Mouse (Mus musculus) liver, embryonic 14.5 days (tissue): ENCODE measurements around the gene Aspscr1. TPM values are rescaled to one million over a fixed set of nuclear protein-coding genes. Genes with fewer than 3 reads are reported as not detected.

Experiments used
- ATAC-seq: fragments of 200-750 bp; cut with Nextera tagmentation; 2 replicates; pipeline ENCODE4 v1.8.0; 2017; ENCODE audit warnings: moderate number of reproducible peaks, mild to moderate bottlenecking, moderate library complexity; ENCODE audit not compliant: insufficient read depth
- DNase-seq, 3 experiments: peaks; one replicate each; pipeline ENCODE4 v3.0.0-alpha.2; 2012 to 2013; ENCODE audit warnings: low read depth in 3 of 3, low spot score in 3 of 3
- H3K27ac ChIP-seq: fragments of 300-500 bp; sonication (generic); 2 replicates; pipeline ENCODE4 v1.5.1; 2014; ENCODE audit warnings: moderate library complexity, mild to moderate bottlenecking, control low read depth, inconsistent platforms
- H3K27me3 ChIP-seq: fragments of 300-500 bp; sonication (generic); 2 replicates; pipeline ENCODE4 v1.6.1; 2014; ENCODE audit warnings: mild to moderate bottlenecking, low read length, moderate library complexity; ENCODE audit not compliant: control insufficient read depth, insufficient read depth
- H3K36me3 ChIP-seq: fragments of 300-500 bp; sonication (generic); replicated peaks from 2 replicates; pipeline ENCODE4 v1.6.1; 2014; ENCODE audit warnings: low read depth; ENCODE audit not compliant: control insufficient read depth, insufficient read depth
- H3K4me1 ChIP-seq, 2 experiments: fragments of 200-500 bp in 1 of 2; fragments of 300-500 bp in 1 of 2; sonication (generic) in 1 of 2; replicated peaks; 2 replicates each; pipeline ENCODE4 v1.6.1; 2012 to 2014; ENCODE audit warnings: antibody characterized with exemption in 1 of 2, inconsistent platforms in 1 of 2, low read length in 1 of 2; ENCODE audit not compliant: control insufficient read depth in 2 of 2, insufficient read depth in 2 of 2
- H3K4me2 ChIP-seq: fragments of 300-500 bp; sonication (generic); 2 replicates; pipeline ENCODE4 v1.6.1; 2014; ENCODE audit warnings: low read depth, mild to moderate bottlenecking, control low read depth, moderate library complexity
- H3K4me3 ChIP-seq, 2 experiments: fragments of 200-500 bp in 1 of 2; fragments of 300-500 bp in 1 of 2; sonication (generic) in 1 of 2; 2 replicates each; pipeline ENCODE4 v1.5.1; 2012 to 2014; ENCODE audit warnings: low read depth in 2 of 2, low read length in 2 of 2, mild to moderate bottlenecking in 2 of 2, control low read depth in 1 of 2, inconsistent platforms in 1 of 2, moderate library complexity in 1 of 2; ENCODE audit not compliant: insufficient read depth in 1 of 2
- H3K9ac ChIP-seq: fragments of 300-500 bp; sonication (generic); replicated peaks from 2 replicates; pipeline ENCODE4 v1.6.1; 2014; ENCODE audit warnings: mild to moderate bottlenecking, control low read depth, moderate library complexity
- H3K9me3 ChIP-seq: fragments of 300-500 bp; sonication (generic); 2 replicates; pipeline ENCODE4 v1.6.1; 2016; ENCODE audit warnings: low read length, mixed read lengths; ENCODE audit not compliant: control insufficient read depth
- CTCF ChIP-seq: IDR thresholded peaks from 2 replicates; pipeline ENCODE4 v1.5.1; 2016; ENCODE audit warnings: antibody characterized with exemption, low read depth, control low read depth
- EP300 ChIP-seq: IDR thresholded peaks from 2 replicates; pipeline ENCODE4 v1.6.1; 2016; ENCODE audit warnings: antibody characterized with exemption, low read depth
- WGBS: fragments of 180-500 bp; shearing (Covaris S2); extraction: QIAGEN DNeasy Blood & Tissue Kit; methylation state at CpG from one replicate; pipeline ENCODE4 v1.1.7; 2014; ENCODE audit not compliant: insufficient replicate concordance; 5-methylcytosine and 5-hydroxymethylcytosine counted together
- polyA plus RNA-seq, 2 experiments: library from polyadenylated mRNA; depleted of rRNA in 1 of 2; stranded (reverse) in 1 of 2; unstranded in 1 of 2; fragments of >200 nt; fragmentation: Nextera tagmentation in 1 of 2; extraction: Ambion mirVana in 1 of 2; gene quantifications; 2 replicates each; pipeline versions ENCODE4 v1.2.1 to v1.2.3; 2012 to 2014

The Aspscr1 gene
- polyA plus RNA-seq, 2 experiments = 16.9 to 34.6 TPM

GRCm38 (mm10) chr11:120712771-120713568 is 40.2 kb downstream of the Aspscr1 start:
- Histone ChIP-seq H3K36me3 (no peaks in the 10 kb centered on the region), H3K27me3 (no peaks in the 10 kb centered on the region), H3K4me3 (peak overlapping the region; percentile 62 to 65), H3K4me2 (peak overlapping the region; percentile 98), H3K27ac (peak overlapping the region; percentile 56), H3K4me1 (peaks cover 6% of the 10 kb centered on the region in 2 experiments), H3K9ac (peak overlapping the region; percentile 63), H3K9me3 (no peaks in the 10 kb centered on the region)
- DNase-seq (peak in 2 of 3 experiments; percentile 28 to 42), ATAC-seq (peak; percentile 27)
- no peak for TF ChIP-seq EP300
- peak; percentile 89 for TF ChIP-seq CTCF
- under 1% methylated on average over 38 of the region's 38 CpGs for WGBS

GRCm38 (mm10) chr11:120713580-120714518 is 41.1 kb downstream of the Aspscr1 start, which contains the start of the genes Cenpx and Lrrc45:
Cenpx (minus strand) TSS chr11:120713738.
Lrrc45 (plus strand) TSS chr11:120713925.
- peak within 1 kb of the TSS; percentile 98 for H3K4me2 ChIP-seq
- WGBS = 2% methylated on average over 53 of the region's 53 CpGs
- DNase-seq (peak; percentile 98 to 99 (median 99)), ATAC-seq (peak; percentile 96)
- H3K4me1 ChIP-seq = peaks cover 6% of the 10 kb centered on the region in 2 experiments
- H3K27ac ChIP-seq = peak within 1 kb of the TSS; percentile 56
- peak; percentile 27 for TF ChIP-seq CTCF
- no peak for TF ChIP-seq EP300
- H3K9me3 ChIP-seq = no peaks in the 10 kb centered on the region
- H3K4me3 ChIP-seq = peak within 1 kb of the TSS; percentile 62 to 65
- no peaks in the 10 kb centered on the region for H3K27me3 ChIP-seq
- H3K9ac ChIP-seq = peak within 1 kb of the TSS; percentile 74
- no peaks in the 10 kb centered on the region; the same call in 1 of the 2 replicates for H3K36me3 ChIP-seq

GRCm38 (mm10) chr11:120714546-120714945 is 41.8 kb downstream of the Aspscr1 start:
- DNase-seq (no peak), ATAC-seq (no peak)
- peak overlapping the region; percentile 57 to 64 for H3K4me3 ChIP-seq
- peak overlapping the region; percentile 98 for H3K4me2 ChIP-seq
- no peaks in the 10 kb centered on the region; the same call in 1 of the 2 replicates for H3K36me3 ChIP-seq
- TF ChIP-seq CTCF (no peak), EP300 (no peak)
- H3K27me3 ChIP-seq = no peaks in the 10 kb centered on the region
- H3K9me3 ChIP-seq = no peaks in the 10 kb centered on the region
- WGBS = 30% methylated on average over 10 of the region's 10 CpGs
- no peak overlapping the region for H3K27ac ChIP-seq
- H3K9ac ChIP-seq = peak overlapping the region; percentile 74
- peaks cover 6% of the 10 kb centered on the region in 2 experiments for H3K4me1 ChIP-seq

GRCm38 (mm10) chr11:120715131-120715530 is 42.4 kb downstream of the Aspscr1 start:
- H3K4me3 ChIP-seq = no peak overlapping the region
- DNase-seq = no peak
- no peak overlapping the region for H3K9ac ChIP-seq
- H3K27ac ChIP-seq = no peak overlapping the region
- TF ChIP-seq EP300 = no peak
- no peak for TF ChIP-seq CTCF
- H3K27me3 ChIP-seq = no peaks in the 10 kb centered on the region
- WGBS = 83% methylated on average over 9 of the region's 9 CpGs
- no peak for ATAC-seq
- H3K36me3 ChIP-seq = no peaks in the 10 kb centered on the region; the same call in 1 of the 2 replicates
- no peak overlapping the region; the same call in 1 of the 2 replicates for H3K4me2 ChIP-seq
- H3K4me1 ChIP-seq = peaks cover 6% of the 10 kb centered on the region in 2 experiments
- no peaks in the 10 kb centered on the region for H3K9me3 ChIP-seq
